ENCODE assay signal across 29 mouse cellular contexts in genomic region chr13:88801006-88801405, GRCm38 (mm10). TPM values are rescaled to one million over a fixed set of nuclear protein-coding genes. Genes with fewer than 3 reads are reported as not detected.
"Had no signal": no experiment of that assay in that cellular context is flagged by ENCODE, and none has a peak within 500 bp of the region (broad histone marks: within the 10 kb centered on the region; RNA-seq: fewer than 3 reads in every experiment).

No protein-coding gene starts in this region.

- H3K9me3 ChIP-seq: embryonic facial prominence, embryonic 10.5 days; embryonic facial prominence, embryonic 12.5 days; embryonic facial prominence, embryonic 13.5 days; embryonic facial prominence, embryonic 15.5 days; forebrain, embryonic 10.5 days; forebrain, embryonic 12.5 days; forebrain, embryonic 13.5 days; forebrain, embryonic 15.5 days; heart, embryonic 10.5 days had no signal

- H3K36me3 ChIP-seq: embryonic facial prominence, embryonic 10.5 days; embryonic facial prominence, embryonic 12.5 days; embryonic facial prominence, embryonic 13.5 days; embryonic facial prominence, embryonic 15.5 days; forebrain, embryonic 10.5 days; forebrain, embryonic 12.5 days; forebrain, embryonic 15.5 days; heart, embryonic 10.5 days had no signal

- DNase-seq: cerebellum, adult 9-11 months; cerebellum, postnatal 10 days; cerebellum, postnatal 14 days; cerebellum, postnatal 25 days; cerebellum, postnatal 36 days; embryo, embryonic 11 days; forebrain, postnatal 0 days; gastrocnemius, adult 2 months; gastrocnemius, postnatal 10 days; gastrocnemius, postnatal 14 days; gastrocnemius, postnatal 25 days; gastrocnemius, postnatal 36 days; heart, adult 11 months; heart, adult 18-20 months; heart, adult 2 months had no signal

- H3K27ac ChIP-seq: embryonic facial prominence, embryonic 10.5 days; embryonic facial prominence, embryonic 12.5 days; embryonic facial prominence, embryonic 13.5 days; embryonic facial prominence, embryonic 15.5 days; forebrain, embryonic 10.5 days; forebrain, embryonic 12.5 days; forebrain, embryonic 13.5 days; forebrain, embryonic 15.5 days; gastrocnemius, adult 2 months; heart, adult 2 months; heart, embryonic 10.5 days had no signal

- H3K4me2 ChIP-seq: embryonic facial prominence, embryonic 12.5 days; embryonic facial prominence, embryonic 13.5 days; embryonic facial prominence, embryonic 15.5 days; forebrain, embryonic 12.5 days; forebrain, embryonic 13.5 days; forebrain, embryonic 15.5 days had no signal

- H3K9ac ChIP-seq: embryonic facial prominence, embryonic 12.5 days; embryonic facial prominence, embryonic 13.5 days; embryonic facial prominence, embryonic 15.5 days; forebrain, embryonic 12.5 days; forebrain, embryonic 13.5 days; forebrain, embryonic 15.5 days; forebrain, postnatal 0 days had no signal

- ATAC-seq: forebrain, embryonic 13.5 days; forebrain, embryonic 14.5 days; forebrain, embryonic 15.5 days; forebrain, embryonic 16.5 days; forebrain, postnatal 0 days had no signal

- H3K4me1 ChIP-seq: embryonic facial prominence, embryonic 10.5 days; embryonic facial prominence, embryonic 13.5 days; embryonic facial prominence, embryonic 15.5 days; forebrain, embryonic 10.5 days; forebrain, embryonic 12.5 days; forebrain, embryonic 13.5 days; forebrain, embryonic 15.5 days; heart, embryonic 10.5 days had no signal

- H3K4me3 ChIP-seq: embryonic facial prominence, embryonic 10.5 days; embryonic facial prominence, embryonic 12.5 days; embryonic facial prominence, embryonic 13.5 days; embryonic facial prominence, embryonic 15.5 days; erythroblast, embryonic 14.5 days; forebrain, embryonic 10.5 days; forebrain, embryonic 12.5 days; forebrain, embryonic 13.5 days; forebrain, embryonic 15.5 days; gastrocnemius, adult 2 months; heart, adult 2 months; heart, embryonic 10.5 days had no signal

- H3K27me3 ChIP-seq: embryonic facial prominence, embryonic 12.5 days; embryonic facial prominence, embryonic 13.5 days; embryonic facial prominence, embryonic 15.5 days; forebrain, embryonic 12.5 days; forebrain, embryonic 13.5 days; forebrain, embryonic 15.5 days had no signal

RNA-seq across cellular contexts. Expression of gene Edil3, which starts 20.3 kb away (rescaled TPM):
- total RNA-seq: common myeloid progenitor, adult 5-6 weeks; granulocyte monocyte progenitor cell, adult 5-6 weeks had no signal
- polyA plus RNA-seq: erythroblast, embryonic 14.5 days had no signal
